Mouse (Mus musculus): ENCODE results near the gene Vmn2r19.
"Not testable (repeated sequence)": the region's sequence is repeated elsewhere in the genome, so short reads cannot be mapped to it uniquely, and the experiment has no call there.

The Vmn2r19 gene

GRCm38 (mm10) chr6:123308033-123308432 is at the start of gene Vmn2r19:
TSS of gene Vmn2r19 (plus strand) at chr6:123308333.
- no peak for DNase-seq (ENCODE audit: low spot score in 2 of 2)

- no peak for DNase-seq (ENCODE audit: low spot score in 2 of 2)
Observed at GRCm38 (mm10) chr6:123258946-123259345, 49.2 kb upstream of the Vmn2r19 start.

GRCm38 (mm10) chr6:123259889-123260603 is 48.1 kb upstream of the Vmn2r19 start:
- no peak for DNase-seq (ENCODE audit: low spot score in 2 of 2)

- DNase-seq (ENCODE audit: low spot score in 2 of 2): no peak
Observed at GRCm38 (mm10) chr6:123260868-123261267, 47.3 kb upstream of the Vmn2r19 start.

GRCm38 (mm10) chr6:123261555-123262161 is 46.5 kb upstream of the Vmn2r19 start, which contains the start of gene Clec4d:
TSS of gene Clec4d (plus strand) at chr6:123262111.
- no peak for DNase-seq (ENCODE audit: low spot score in 2 of 2)

GRCm38 (mm10) chr6:123264194-123264593 is 43.9 kb upstream of the Vmn2r19 start:
- no peak for DNase-seq (ENCODE audit: low spot score in 2 of 2)

- DNase-seq (ENCODE audit: low spot score in 2 of 2): no peak
Observed at GRCm38 (mm10) chr6:123265809-123266208, 42.3 kb upstream of the Vmn2r19 start.

GRCm38 (mm10) chr6:123266945-123267344 is 41.2 kb upstream of the Vmn2r19 start:
- DNase-seq (ENCODE audit: low spot score in 2 of 2): no peak

- no peak for DNase-seq (ENCODE audit: low spot score in 2 of 2)
Observed at GRCm38 (mm10) chr6:123279443-123279842, 28.7 kb upstream of the Vmn2r19 start.

GRCm38 (mm10) chr6:123286311-123286710 is 21.8 kb upstream of the Vmn2r19 start:
- DNase-seq (ENCODE audit: low spot score in 2 of 2): no peak

GRCm38 (mm10) chr6:123288931-123289330 is 19.2 kb upstream of the Vmn2r19 start:
- DNase-seq (ENCODE audit: low spot score in 2 of 2): no peak

- DNase-seq (ENCODE audit: low spot score in 2 of 2): no peak
Observed at GRCm38 (mm10) chr6:123289753-123290152, 18.4 kb upstream of the Vmn2r19 start, which contains the start of gene Clec4e. TSS of gene Clec4e (minus strand) at chr6:123289870.

GRCm38 (mm10) chr6:123292751-123293400 is 15.3 kb upstream of the Vmn2r19 start:
- DNase-seq (ENCODE audit: low spot score in 2 of 2): no peak

- DNase-seq (ENCODE audit: low spot score in 2 of 2): not testable (repeated sequence)
Observed at GRCm38 (mm10) chr6:123293509-123293908, 14.6 kb upstream of the Vmn2r19 start.

- DNase-seq (ENCODE audit: low spot score in 2 of 2): no peak
Observed at GRCm38 (mm10) chr6:123296687-123297086, 11.4 kb upstream of the Vmn2r19 start.

- not testable (repeated sequence) for DNase-seq (ENCODE audit: low spot score in 2 of 2)
Observed at GRCm38 (mm10) chr6:123306315-123306714, 1.8 kb upstream of the Vmn2r19 start.

- DNase-seq (ENCODE audit: low spot score in 2 of 2): no peak
Observed at GRCm38 (mm10) chr6:123332503-123332902, 24.4 kb downstream of the Vmn2r19 start.

GRCm38 (mm10) chr6:123340093-123340492 is 32.0 kb downstream of the Vmn2r19 start:
- DNase-seq (ENCODE audit: low spot score in 2 of 2): no peak

GRCm38 (mm10) chr6:123346141-123346540 is 38.0 kb downstream of the Vmn2r19 start:
- no peak for DNase-seq (ENCODE audit: low spot score in 2 of 2)
